13 mouse cellular contexts compared by ENCODE assay signal in the genomic region with DNA sequence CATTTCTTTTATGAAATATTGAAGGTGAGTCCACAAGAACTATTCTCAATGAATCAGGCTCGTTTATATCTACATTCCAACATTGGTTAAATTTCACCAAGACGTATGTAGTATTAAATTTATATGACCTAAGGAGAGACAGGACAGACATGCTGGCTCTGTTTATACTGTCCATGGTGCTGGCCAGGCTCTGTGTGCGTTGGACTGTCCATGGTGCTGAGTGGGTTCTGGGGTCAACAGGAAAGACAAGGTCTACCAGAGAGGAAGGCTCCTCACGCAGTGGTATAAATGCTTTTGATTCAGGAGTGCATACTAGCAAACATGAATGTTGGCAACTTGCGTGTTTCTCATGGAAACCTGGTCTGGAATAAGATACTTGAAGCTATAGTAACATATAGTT.
DNase-seq lines count a peak whose midpoint lies in the region; ATAC-seq and TF ChIP-seq lines count a peak whose summit lies in the region.
"Had no signal": no experiment of that assay in that cellular context is flagged by ENCODE, and none has a peak within 500 bp of the region (broad histone marks: within the 10 kb centered on the region; RNA-seq: fewer than 3 reads in every experiment).

No protein-coding gene starts in this region.

- H3K27me3 ChIP-seq in limb, embryonic 14.5 days (ENCODE audit: control insufficient read depth, insufficient read depth, low read length): no peaks in the 10 kb centered on the region
- no peaks in the 10 kb centered on the region for H3K27me3 ChIP-seq in cerebellum, adult 2 months (ENCODE audit: control insufficient read depth, insufficient read depth, low read length)
- H3K27me3 ChIP-seq: embryonic facial prominence, embryonic 12.5 days; liver, embryonic 12.5 days; midbrain, embryonic 12.5 days had no signal

- no peak for TF ChIP-seq CTCF in cerebellum, adult 2 months (IDR thresholded peaks at IDR 0.05; ENCODE audit: borderline replicate concordance, insufficient read depth, low read depth, low read length)

- H3K4me1 ChIP-seq in limb, embryonic 14.5 days (ENCODE audit: control insufficient read depth, insufficient read depth, low read length): no peaks in the 10 kb centered on the region
- no peaks in the 10 kb centered on the region; the same call in 1 of the 2 replicates for H3K4me1 ChIP-seq in cerebellum, adult 2 months (ENCODE audit: control insufficient read depth, insufficient read depth, low read length)
- H3K4me1 ChIP-seq: embryonic facial prominence, embryonic 12.5 days; liver, embryonic 12.5 days; midbrain, embryonic 12.5 days had no signal

- no peak overlapping the region for H3K9ac ChIP-seq in limb, embryonic 14.5 days (ENCODE audit: low read depth, low read length, severe bottlenecking)
- H3K9ac ChIP-seq: embryonic facial prominence, embryonic 12.5 days; hindbrain, embryonic 14.5 days; liver, embryonic 12.5 days; midbrain, embryonic 12.5 days had no signal

- no peak overlapping the region for H3K4me3 ChIP-seq in limb, embryonic 14.5 days (replicated peaks; ENCODE audit: low read length)
- no peak overlapping the region for H3K4me3 ChIP-seq in cerebellum, adult 2 months (replicated peaks; ENCODE audit: insufficient read depth, low read depth, low read length)
- H3K4me3 ChIP-seq: embryonic facial prominence, embryonic 12.5 days; liver, embryonic 12.5 days; midbrain, embryonic 12.5 days had no signal

- no peaks in the 10 kb centered on the region for H3K36me3 ChIP-seq in limb, embryonic 14.5 days (ENCODE audit: control insufficient read depth, insufficient read depth, low read length)
- H3K36me3 ChIP-seq: embryonic facial prominence, embryonic 12.5 days; liver, embryonic 12.5 days; midbrain, embryonic 12.5 days had no signal

- peak; percentile 3 to 22 for DNase-seq in adrenal gland, postnatal 36 days
- DNase-seq in adrenal gland, adult 8-10 months: no peak
- DNase-seq in kidney, postnatal 14 days: peak; percentile 39
- DNase-seq in kidney, adult 11 months: no peak
- peak; percentile 23 for DNase-seq in R1 (ENCODE audit: low read depth, low spot score)
- peak; percentile 30 for DNase-seq in limb, embryonic 14.5 days (ENCODE audit: low spot score)
- DNase-seq in cerebellum, adult 2 months: no peak
- no peak for DNase-seq in right cerebral cortex, postnatal 10 days (ENCODE audit: low spot score in 2 of 2)
- DNase-seq: B cell, adult 2 months had no signal

- WGBS in limb, embryonic 14.5 days: 61% methylated on average over 5 of the region's 5 CpGs
- WGBS in cerebellum, adult 2 months: 93% methylated on average over 5 of the region's 5 CpGs

- no peaks in the 10 kb centered on the region for H3K9me3 ChIP-seq in limb, embryonic 14.5 days (ENCODE audit: control insufficient read depth, low read length)
- H3K9me3 ChIP-seq: embryonic facial prominence, embryonic 12.5 days; liver, embryonic 12.5 days; midbrain, embryonic 12.5 days had no signal

- no peak overlapping the region for H3K4me2 ChIP-seq in limb, embryonic 14.5 days (replicated peaks; ENCODE audit: low read depth, low read length, severe bottlenecking)
- H3K4me2 ChIP-seq: embryonic facial prominence, embryonic 12.5 days; hindbrain, embryonic 14.5 days; liver, embryonic 12.5 days; midbrain, embryonic 12.5 days had no signal

- no peak for TF ChIP-seq POLR2A in limb, embryonic 14.5 days (IDR thresholded peaks at IDR 0.05; ENCODE audit: borderline replicate concordance, extremely low read depth, insufficient read depth, insufficient read length)
- no peak for TF ChIP-seq POLR2A in cerebellum, adult 2 months (IDR thresholded peaks at IDR 0.05; ENCODE audit: borderline replicate concordance, insufficient read depth, low read length)

- no peak overlapping the region for H3K27ac ChIP-seq in limb, embryonic 14.5 days (replicated peaks; ENCODE audit: low read depth, low read length)
- no peak overlapping the region for H3K27ac ChIP-seq in cerebellum, adult 2 months (ENCODE audit: insufficient read depth, low read length)
- H3K27ac ChIP-seq: embryonic facial prominence, embryonic 12.5 days; hindbrain, embryonic 14.5 days; liver, embryonic 12.5 days; midbrain, embryonic 12.5 days had no signal

- ATAC-seq in limb, embryonic 14.5 days (ENCODE audit: low FRiP score, low read depth): no peak
- ATAC-seq: liver, embryonic 12.5 days had no signal

Comparison
In these comparisons a context has a peak if more than half of its experiments do, and no peak if none do; other contexts are left out.
1. DNase-seq: peak in adrenal gland, postnatal 36 days (2 of 2), kidney, postnatal 14 days (single experiment), R1 (single experiment) and limb, embryonic 14.5 days (single experiment); none in adrenal gland, adult 8-10 months (single experiment), kidney, adult 11 months (single experiment), cerebellum, adult 2 months (0 of 2) and right cerebral cortex, postnatal 10 days (0 of 2).